Mouse (Mus musculus) neutrophil, adult 5-6 weeks (primary cell): ENCODE measurements at regions not wholly inside any gene's neighbourhood (a gene's known extent, or its start where the extent isn't known, plus 50 kb on each side); places are given as distances from the start of the nearest gene placed in this dataset.

ENCODE experiments used
- ATAC-seq: fragments of 151-379, 151-347 bp; 2 replicates; pipeline ENCODE4 v1.8.0; 2017; ENCODE audit warnings: mild to moderate bottlenecking, moderate TSS enrichment; ENCODE audit not compliant: insufficient number of reproducible peaks, poor library complexity, low FRiP score, severe bottlenecking; ENCODE audit errors: extremely low read depth

DNA sequence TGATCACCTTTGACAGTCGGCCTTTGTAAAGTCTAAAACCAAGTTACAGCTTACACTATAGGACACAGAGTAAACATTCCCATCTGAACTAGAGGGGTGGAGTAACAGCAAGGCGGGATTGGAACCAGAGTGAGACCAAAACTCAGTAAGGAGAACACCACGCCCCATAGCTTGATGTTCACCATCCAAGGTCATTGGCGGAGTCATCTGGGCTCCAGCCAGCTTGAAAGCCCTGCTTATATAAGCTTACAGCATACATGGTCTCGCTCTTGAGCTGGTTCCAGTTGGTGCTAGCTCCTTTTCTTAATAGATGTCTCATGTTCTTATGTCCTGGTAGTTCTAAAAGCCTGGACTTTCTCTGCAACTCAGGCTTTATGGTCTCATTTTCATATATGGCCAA is 236.4 kb upstream of the Gm21798 start:
- no peak for ATAC-seq

DNA sequence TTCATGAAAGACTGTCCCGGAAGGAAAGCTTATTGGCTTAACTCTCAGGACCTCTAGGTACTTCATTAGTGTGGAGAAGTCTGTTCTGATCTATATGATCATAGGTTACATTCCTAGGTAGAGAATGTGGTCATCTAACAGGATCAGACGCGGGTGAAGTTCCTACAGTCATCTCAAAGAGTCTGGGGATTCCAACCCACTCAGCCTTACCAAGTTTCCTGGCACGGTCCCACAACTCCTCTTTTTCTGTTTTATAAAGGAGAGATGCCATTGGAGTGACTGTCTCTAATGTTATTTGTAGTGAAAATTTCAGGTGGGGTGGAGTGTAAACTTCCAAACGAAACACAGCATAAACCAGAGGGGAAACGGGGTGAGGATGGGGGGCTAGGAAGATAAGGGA is 233.4 kb upstream of the Gm21798 start:
- no peak for ATAC-seq

GRCm38 (mm10) chr15:64586776-64587175 is 230.7 kb upstream of the Gm21798 start:
- ATAC-seq = no peak

DNA sequence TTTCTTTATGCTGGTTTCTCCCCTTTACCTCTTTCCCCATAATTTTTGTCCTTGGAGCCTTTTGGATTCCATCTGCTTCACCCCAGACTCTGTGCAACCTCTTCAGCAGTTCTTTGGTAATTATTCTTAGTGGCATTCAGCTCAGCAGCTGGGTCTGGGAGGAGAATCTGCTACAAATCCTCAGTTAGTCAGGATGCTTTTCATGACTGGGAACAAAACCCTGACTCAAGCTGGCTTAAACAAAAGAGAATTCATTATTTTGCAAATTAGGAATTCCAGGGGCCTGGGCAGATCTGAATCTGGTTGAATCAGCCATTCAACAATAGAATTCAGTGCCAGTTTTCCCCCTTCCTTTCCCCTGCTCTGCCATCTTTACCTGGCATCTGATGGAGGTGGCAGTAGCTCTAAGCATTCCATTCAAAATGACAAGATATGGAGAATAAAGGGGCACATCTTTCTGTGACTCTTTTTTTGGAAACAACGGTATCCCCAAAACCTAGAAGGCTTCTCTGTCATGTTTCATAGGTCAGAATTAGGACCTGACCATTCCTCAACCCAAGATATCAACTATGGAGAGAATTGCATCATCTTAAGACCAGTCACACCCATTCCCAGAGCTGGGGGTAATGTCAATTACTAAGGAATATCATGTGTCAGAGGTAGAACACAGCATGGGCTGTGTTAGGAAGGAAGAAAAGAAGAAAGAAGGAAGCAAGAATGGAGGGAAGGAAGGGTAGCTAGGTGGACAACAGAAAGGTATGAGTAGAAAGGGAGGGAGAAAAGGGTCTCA is 227.2 kb upstream of the Gm21798 start:
- no peak for ATAC-seq

- no peak for ATAC-seq
Observed at GRCm38 (mm10) chr15:64613503-64613902, 204.0 kb upstream of the Gm21798 start.

- ATAC-seq = no peak
Observed at GRCm38 (mm10) chr15:64618471-64618870, 199.0 kb upstream of the Gm21798 start.

DNA sequence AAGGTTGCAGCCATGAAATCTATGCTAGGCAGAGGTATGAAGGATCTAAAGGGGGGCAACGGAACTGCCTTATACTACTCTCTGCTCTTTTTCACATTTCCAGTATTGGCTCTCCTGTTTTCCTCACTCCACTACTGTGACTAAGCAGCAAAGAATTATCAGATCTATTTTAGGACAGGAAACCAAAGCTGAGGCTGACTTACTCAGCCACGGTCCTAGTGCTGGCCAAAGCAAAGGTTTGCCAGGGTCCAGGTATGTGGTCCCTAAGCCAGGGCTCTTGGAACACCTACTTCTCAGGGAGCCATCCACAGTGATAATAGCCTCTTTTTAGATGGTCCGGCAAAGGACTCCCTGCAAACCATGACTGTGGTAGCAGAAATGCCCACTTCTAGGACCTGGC is 195.6 kb upstream of the Gm21798 start:
- ATAC-seq = no peak

GRCm38 (mm10) chr15:64622591-64622990 is 194.9 kb upstream of the Gm21798 start:
- ATAC-seq = no peak

GRCm38 (mm10) chr15:64626359-64626758 is 191.1 kb upstream of the Gm21798 start:
- no peak for ATAC-seq

DNA sequence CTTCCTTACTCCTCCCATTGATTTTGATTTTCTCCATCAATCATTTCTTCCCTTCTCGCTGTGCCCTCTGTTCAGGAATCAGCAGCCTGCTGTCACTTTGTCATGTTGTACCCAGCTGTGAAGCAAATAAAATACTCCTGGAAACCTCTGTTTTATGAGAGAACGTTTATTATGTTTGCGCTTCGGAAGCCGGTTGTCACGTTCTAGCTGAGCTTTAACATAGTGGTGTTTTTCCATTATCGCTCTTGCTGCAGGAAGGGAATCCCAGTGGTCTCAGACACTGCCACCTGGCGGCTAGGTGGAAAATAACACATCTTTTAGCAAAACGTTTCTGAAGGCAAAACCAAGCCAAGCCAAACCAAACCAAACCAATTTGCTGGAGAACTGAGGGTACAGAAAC is 190.2 kb upstream of the Gm21798 start:
- ATAC-seq = peak; percentile 36; the same call in 1 of the 2 replicates
